Comparison of ENCODE assay signal across 9 mouse cellular contexts in genomic region chr13:23759916-23760239, GRCm38 (mm10). TPM values are rescaled to one million over a fixed set of nuclear protein-coding genes. Genes with fewer than 3 reads are reported as not detected.
DNase-seq lines count a peak whose midpoint lies in the region; ATAC-seq and TF ChIP-seq lines count a peak whose summit lies in the region.
"Had no signal": no experiment of that assay in that cellular context is flagged by ENCODE, and none has a peak within 500 bp of the region (broad histone marks: within the 10 kb centered on the region; RNA-seq: fewer than 3 reads in every experiment).

No protein-coding gene starts in this region.

- peak overlapping the region; percentile 56; the same call in 1 of the 2 replicates for H3K4me3 ChIP-seq in heart, embryonic 11.5 days (ENCODE audit: low read depth, low read length)
- no peak overlapping the region for H3K4me3 ChIP-seq in heart, adult 2 months
- no peak overlapping the region for H3K4me3 ChIP-seq in C2C12 (ENCODE audit: insufficient read depth, poor library complexity, severe bottlenecking)
- H3K4me3 ChIP-seq in forebrain, embryonic 15.5 days: peak overlapping the region; percentile 58
- no peak overlapping the region; the same call in 1 of the 2 replicates for H3K4me3 ChIP-seq in liver, postnatal 0 days (ENCODE audit: low read depth, low read length)

- peaks cover 19% of the 10 kb centered on the region for H3K4me1 ChIP-seq in heart, embryonic 11.5 days (ENCODE audit: control insufficient read depth, insufficient read depth, low read length)
- peaks cover 1% of the 10 kb centered on the region for H3K4me1 ChIP-seq in heart, adult 2 months (ENCODE audit: control insufficient read depth, insufficient read depth, low read length)
- H3K4me1 ChIP-seq in forebrain, embryonic 15.5 days: peaks cover 48% of the 10 kb centered on the region
- peaks cover 22% of the 10 kb centered on the region for H3K4me1 ChIP-seq in liver, postnatal 0 days (ENCODE audit: insufficient read depth)

- TF ChIP-seq CTCF in heart, adult 2 months (IDR thresholded peaks at IDR 0.05): no peak
- TF ChIP-seq CTCF in C2C12 (IDR thresholded peaks at IDR 0.05; ENCODE audit: control insufficient read depth, insufficient read depth, insufficient read length): no peak
- TF ChIP-seq CTCF in liver, postnatal 0 days (IDR thresholded peaks at IDR 0.05; ENCODE audit: low read depth): no peak

- no peaks in the 10 kb centered on the region for H3K27me3 ChIP-seq in heart, embryonic 11.5 days (ENCODE audit: control insufficient read depth, insufficient read depth, low read length)
- H3K27me3 ChIP-seq in heart, adult 2 months (ENCODE audit: control insufficient read depth, insufficient read depth, low read length): no peaks in the 10 kb centered on the region
- H3K27me3 ChIP-seq in C2C12 (ENCODE audit: control insufficient read depth, insufficient read depth, insufficient read length): no peaks in the 10 kb centered on the region
- H3K27me3 ChIP-seq in forebrain, embryonic 15.5 days: no peaks in the 10 kb centered on the region
- no peaks in the 10 kb centered on the region for H3K27me3 ChIP-seq in liver, postnatal 0 days (ENCODE audit: insufficient read depth, low read length)

- peak overlapping the region; percentile 24 for H3ac ChIP-seq in C2C12 (ENCODE audit: control insufficient read depth, insufficient read length, low read depth)

- peak overlapping the region; percentile 77 for H3K9ac ChIP-seq in heart, embryonic 11.5 days (ENCODE audit: low read depth, low read length)
- no peak overlapping the region for H3K9ac ChIP-seq in heart, adult 2 months (ENCODE audit: low read depth, low read length)
- H3K9ac ChIP-seq in forebrain, embryonic 15.5 days (replicated peaks): no peak overlapping the region
- H3K9ac ChIP-seq in liver, postnatal 0 days (replicated peaks): peak overlapping the region; percentile 66

- intact Hi-C loops in heart, adult 2 months (cut with DNase I): loop anchor here (5.0 to 10.0 kb wide), 2 partner anchors 338 to 395 kb away; partner anchors contain the start of genes Abt1 and Zfp322a

- no peaks in the 10 kb centered on the region for H3K36me3 ChIP-seq in heart, embryonic 11.5 days (ENCODE audit: control insufficient read depth, insufficient read depth, low read length)
- H3K36me3 ChIP-seq in heart, adult 2 months (ENCODE audit: control insufficient read depth, insufficient read depth, low read length): peaks cover 2% of the 10 kb centered on the region
- H3K36me3 ChIP-seq in C2C12 (ENCODE audit: control insufficient read depth, insufficient read depth): no peaks in the 10 kb centered on the region
- no peaks in the 10 kb centered on the region for H3K36me3 ChIP-seq in forebrain, embryonic 15.5 days
- H3K36me3 ChIP-seq in liver, postnatal 0 days (replicated peaks; ENCODE audit: insufficient read depth, low read length): no peaks in the 10 kb centered on the region

- no peak for ATAC-seq in heart, embryonic 11.5 days (replicated peaks; ENCODE audit: insufficient number of reproducible peaks, low FRiP score, low TSS enrichment)
- no peak for ATAC-seq in forebrain, embryonic 15.5 days (replicated peaks)
- ATAC-seq in liver, postnatal 0 days: no peak

- H3K79me3 ChIP-seq in C2C12 (ENCODE audit: low read depth): no peaks in the 10 kb centered on the region

- peak overlapping the region; percentile 98 for H3K27ac ChIP-seq in heart, embryonic 11.5 days (ENCODE audit: low read depth, low read length)
- no peak overlapping the region for H3K27ac ChIP-seq in heart, adult 2 months
- H3K27ac ChIP-seq in forebrain, embryonic 15.5 days (replicated peaks): peak overlapping the region; percentile 92
- H3K27ac ChIP-seq in liver, postnatal 0 days (ENCODE audit: low read depth): peak overlapping the region; percentile 97

- no peaks in the 10 kb centered on the region for H3K9me3 ChIP-seq in heart, embryonic 11.5 days (replicated peaks; ENCODE audit: control insufficient read depth, low read length)
- no peaks in the 10 kb centered on the region for H3K9me3 ChIP-seq in forebrain, embryonic 15.5 days
- no peaks in the 10 kb centered on the region for H3K9me3 ChIP-seq in liver, postnatal 0 days (ENCODE audit: low read length)

- no peak for DNase-seq in heart, adult 2 months
- peak; percentile 48 for DNase-seq in liver, postnatal 0 days
- DNase-seq in adrenal gland, adult 8-10 months: no peak
- no peak for DNase-seq in spleen, adult 18-20 months
- no peak for DNase-seq in thymus, postnatal 0 days (ENCODE audit: low spot score)
- DNase-seq: kidney, adult 8-10 months had no signal

- no peaks in the 10 kb centered on the region for H3K79me2 ChIP-seq in heart, adult 2 months (replicated peaks; ENCODE audit: control insufficient read depth, insufficient read depth, low read length)
- H3K79me2 ChIP-seq in C2C12 (ENCODE audit: control insufficient read depth, insufficient read depth): no peaks in the 10 kb centered on the region

- WGBS in heart, embryonic 11.5 days (ENCODE audit: insufficient replicate concordance): 68% methylated on average over 1 of the region's 1 CpGs
- 55% methylated on average over 1 of the region's 1 CpGs for WGBS in heart, adult 2 months
- 74% methylated on average over 1 of the region's 1 CpGs for WGBS in forebrain, embryonic 15.5 days
- 58% methylated on average over 1 of the region's 1 CpGs for WGBS in liver, postnatal 0 days (ENCODE audit: insufficient replicate concordance)

- TF ChIP-seq POLR2A in heart, adult 2 months (IDR thresholded peaks at IDR 0.05; ENCODE audit: insufficient read depth, low read depth, low read length): no peak

- H3K4me2 ChIP-seq in heart, embryonic 11.5 days: peak overlapping the region; percentile 95
- peak overlapping the region; percentile 81 for H3K4me2 ChIP-seq in forebrain, embryonic 15.5 days (replicated peaks)
- H3K4me2 ChIP-seq in liver, postnatal 0 days (ENCODE audit: low read depth, low read length): peak overlapping the region; percentile 84

- no peak for TF ChIP-seq EP300 in heart, adult 2 months (IDR thresholded peaks at IDR 0.05; ENCODE audit: insufficient read depth, low read depth, low read length)
- no peak for TF ChIP-seq EP300 in liver, postnatal 0 days (IDR thresholded peaks at IDR 0.05; ENCODE audit: low read depth)

TF ChIP-seq in C2C12, 6 proteins besides CTCF, POLR2A, EP300 and RAD21 (continues in another document):
- no peak for TF ChIP-seq MAX (IDR thresholded peaks at IDR 0.05)
- no peak for TF ChIP-seq CEBPB (IDR thresholded peaks at IDR 0.05; ENCODE audit: low read depth)
- TF ChIP-seq USF1 (IDR thresholded peaks at IDR 0.05; ENCODE audit: low read depth): no peak

RNA-seq across cellular contexts. Expression of gene Hist1h4a, which starts 1.2 kb away (rescaled TPM):
- 1.0 TPM in 1 of 2 replicates, not detected in the other for polyA plus RNA-seq in heart, embryonic 11.5 days (2014; fragmentation: Nextera tagmentation; extraction: Ambion mirVana)
- 1 to 10 TPM; 6.2 to 7.2 TPM for total RNA-seq in heart, adult 2 months (2021)
- 0.47 TPM in 1 of 2 replicates, not detected in the other for polyA plus RNA-seq in heart, adult 2 months (2012; rRNA removed)
- 6.8 TPM for polyA plus RNA-seq in C2C12 (2012; fragmentation: generic; extraction: Trizol)
- 0.38 TPM in 1 of 2 replicates, not detected in the other for polyA plus RNA-seq in forebrain, embryonic 15.5 days (2015; fragmentation: Nextera tagmentation; extraction: Ambion mirVana)
- 0.40 and 0.49 TPM in 2 replicates for polyA plus RNA-seq in liver, postnatal 0 days (2015; fragmentation: Nextera tagmentation; extraction: Ambion mirVana)
- total RNA-seq in adrenal gland, adult 8-10 months (2022): 10 to 100 TPM; 18.1 to 29.1 (median 26.8) TPM
- polyA plus RNA-seq in thymus, postnatal 0 days (2015; fragmentation: Nextera tagmentation; extraction: Ambion mirVana): 1.4 and 3.5 TPM in 2 replicates

RNA-seq across cellular contexts. Expression of gene Hist1h3a, which starts 2.3 kb away (rescaled TPM):
- 2.5 and 4.0 TPM in 2 replicates for polyA plus RNA-seq in heart, embryonic 11.5 days (2014; fragmentation: Nextera tagmentation; extraction: Ambion mirVana)
- 1 to 10 TPM; 5.1 to 8.9 TPM for total RNA-seq in heart, adult 2 months (2021)
- polyA plus RNA-seq in heart, adult 2 months (2012; rRNA removed): not detected in 2 replicates
- polyA plus RNA-seq in C2C12 (2012; fragmentation: generic; extraction: Trizol): 2.4 TPM
- 2.7 and 3.2 TPM in 2 replicates for polyA plus RNA-seq in forebrain, embryonic 15.5 days (2015; fragmentation: Nextera tagmentation; extraction: Ambion mirVana)
- polyA plus RNA-seq in liver, postnatal 0 days (2015; fragmentation: Nextera tagmentation; extraction: Ambion mirVana): 6.1 and 7.5 TPM in 2 replicates
- total RNA-seq in adrenal gland, adult 8-10 months (2022): 10 to 100 TPM; 28.7 to 37.4 (median 36.4) TPM
- 42.0 and 56.6 TPM in 2 replicates for polyA plus RNA-seq in thymus, postnatal 0 days (2015; fragmentation: Nextera tagmentation; extraction: Ambion mirVana)

RNA-seq across cellular contexts. Expression of gene Hist1h4b, which starts 3.1 kb away (rescaled TPM):
- 2.2 and 2.7 TPM in 2 replicates for polyA plus RNA-seq in heart, embryonic 11.5 days (2014; fragmentation: Nextera tagmentation; extraction: Ambion mirVana)
- total RNA-seq in heart, adult 2 months (2021): 10 to 100 TPM in 1 of 2 experiments, 1 to 10 TPM in 1; 4.9 to 11.3 TPM
- polyA plus RNA-seq in heart, adult 2 months (2012; rRNA removed): 1.1 TPM in 1 of 2 replicates, not detected in the other
- 16.8 TPM for polyA plus RNA-seq in C2C12 (2012; fragmentation: generic; extraction: Trizol)
- 2.8 and 3.8 TPM in 2 replicates for polyA plus RNA-seq in forebrain, embryonic 15.5 days (2015; fragmentation: Nextera tagmentation; extraction: Ambion mirVana)
- polyA plus RNA-seq in liver, postnatal 0 days (2015; fragmentation: Nextera tagmentation; extraction: Ambion mirVana): 2.5 and 3.2 TPM in 2 replicates
- total RNA-seq in adrenal gland, adult 8-10 months (2022): 100 to 1,000 TPM in 1 of 4 experiments, 10 to 100 TPM in 3; 69.6 to 104 (median 91.8) TPM
- 15.5 and 15.6 TPM in 2 replicates for polyA plus RNA-seq in thymus, postnatal 0 days (2015; fragmentation: Nextera tagmentation; extraction: Ambion mirVana)

RNA-seq across cellular contexts. Expression of gene Hist1h1a, which starts 3.6 kb away (rescaled TPM):
- polyA plus RNA-seq in heart, embryonic 11.5 days (2014; fragmentation: Nextera tagmentation; extraction: Ambion mirVana): 0.31 and 0.67 TPM in 2 replicates
- 1 to 10 TPM; 2.0 to 3.4 TPM for total RNA-seq in heart, adult 2 months (2021)
- polyA plus RNA-seq in heart, adult 2 months (2012; rRNA removed): 0.21 and 0.26 TPM in 2 replicates
- polyA plus RNA-seq in C2C12 (2012; fragmentation: generic; extraction: Trizol): 1.5 TPM
- polyA plus RNA-seq in forebrain, embryonic 15.5 days (2015; fragmentation: Nextera tagmentation; extraction: Ambion mirVana): 1.5 TPM in 2 replicates
- polyA plus RNA-seq in liver, postnatal 0 days (2015; fragmentation: Nextera tagmentation; extraction: Ambion mirVana): 2.8 and 4.6 TPM in 2 replicates
- 10 to 100 TPM; 16.7 to 20.1 (median 18.6) TPM for total RNA-seq in adrenal gland, adult 8-10 months (2022)
- polyA plus RNA-seq in thymus, postnatal 0 days (2015; fragmentation: Nextera tagmentation; extraction: Ambion mirVana): 15.8 and 27.4 TPM in 2 replicates

RNA-seq across cellular contexts. Expression of gene Hist1h3b, which starts 7.8 kb away (rescaled TPM):
- polyA plus RNA-seq in heart, embryonic 11.5 days (2014; fragmentation: Nextera tagmentation; extraction: Ambion mirVana): 2.7 and 3.7 TPM in 2 replicates
- total RNA-seq in heart, adult 2 months (2021): 1 to 10 TPM; 6.4 to 8.0 TPM
- polyA plus RNA-seq in heart, adult 2 months (2012; rRNA removed): 1.7 TPM in 1 of 2 replicates, not detected in the other
- polyA plus RNA-seq in C2C12 (2012; fragmentation: generic; extraction: Trizol): 2.0 TPM
- 7.9 and 11.7 TPM in 2 replicates for polyA plus RNA-seq in forebrain, embryonic 15.5 days (2015; fragmentation: Nextera tagmentation; extraction: Ambion mirVana)
- polyA plus RNA-seq in liver, postnatal 0 days (2015; fragmentation: Nextera tagmentation; extraction: Ambion mirVana): 10.2 and 16.0 TPM in 2 replicates
- total RNA-seq in adrenal gland, adult 8-10 months (2022): 10 to 100 TPM; 18.1 to 29.8 (median 26.6) TPM
- polyA plus RNA-seq in thymus, postnatal 0 days (2015; fragmentation: Nextera tagmentation; extraction: Ambion mirVana): 45.8 and 78.0 TPM in 2 replicates

Comparison
In these comparisons a context has a peak if more than half of its experiments do, and no peak if none do; other contexts are left out.
1. H3K4me3 ChIP-seq: peak in heart, embryonic 11.5 days (single experiment) and forebrain, embryonic 15.5 days (single experiment); none in heart, adult 2 months (single experiment), C2C12 (single experiment) and liver, postnatal 0 days (single experiment).
2. H3K9ac ChIP-seq: peak in heart, embryonic 11.5 days (single experiment) and liver, postnatal 0 days (single experiment); none in heart, adult 2 months (single experiment) and forebrain, embryonic 15.5 days (single experiment).
3. Peak in every context shown above with its lines, with median percentiles within 50 percentile points of each other: H3K4me2 ChIP-seq.